Mouse (Mus musculus) fat pad, adult 2 months (tissue): Measurements from ENCODE around the gene Knstrn.
A peak's percentile ranks its signal among the peaks of the same experiment; 100 is the strongest.

Source experiments
- DNase-seq: peaks from one replicate; pipeline ENCODE4 v3.0.0-alpha.2; 2011; ENCODE audit warnings: low read depth, low spot score; ENCODE audit errors: extremely low read depth

Gene Knstrn

DNA sequence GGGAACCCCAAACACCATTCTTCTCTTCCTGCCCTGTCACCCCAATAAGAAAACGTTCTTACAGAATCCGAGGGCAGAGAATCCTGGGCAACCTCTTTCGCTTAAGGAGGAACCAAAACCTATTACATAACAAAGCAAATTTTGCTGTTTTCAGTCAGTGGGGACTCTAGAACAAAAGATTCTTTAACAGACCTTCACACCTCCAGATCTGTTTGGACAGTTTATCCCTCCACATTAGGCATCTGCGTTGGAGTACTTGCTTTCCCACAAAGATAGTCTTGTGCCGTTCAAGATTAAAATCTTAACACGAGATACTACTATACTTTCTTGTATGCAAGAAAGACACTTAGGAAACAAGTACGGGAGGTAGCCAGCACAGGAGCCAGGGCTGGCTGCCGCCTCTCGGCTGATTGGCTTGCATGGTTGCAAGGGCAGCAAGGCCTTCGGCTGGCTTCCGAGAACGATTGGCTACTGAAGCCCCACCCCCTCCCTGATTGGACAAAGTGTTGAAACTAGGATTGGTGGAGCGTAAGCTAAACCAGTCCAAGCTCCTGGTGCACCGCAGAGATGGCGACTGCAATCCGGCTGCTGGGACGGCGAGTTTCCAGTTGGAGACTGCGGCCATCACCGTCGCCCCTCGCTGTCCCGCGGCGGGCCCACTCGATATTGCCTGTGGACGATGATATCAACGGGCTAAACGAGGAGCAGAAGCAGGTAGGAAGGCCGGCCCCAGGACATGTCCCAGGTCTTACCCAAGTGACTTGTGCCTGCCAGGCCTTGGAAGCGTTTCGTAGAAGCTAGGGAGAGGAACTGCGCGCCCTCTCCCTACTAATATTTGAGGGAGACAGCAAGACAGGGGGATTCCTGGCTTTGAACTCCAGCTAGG is 47.9 kb downstream of the Knstrn start, which contains the start of gene Ivd:
Gene Ivd (plus strand): TSS at position 501 of the 886 bp plus-strand sequence.
- peak; percentile 88 for DNase-seq

GRCm38 (mm10) chr2:118862340-118862675 is 48.5 kb downstream of the Knstrn start:
- no peak for DNase-seq

- no peak for DNase-seq
Observed at GRCm38 (mm10) chr2:118870601-118871000, 56.8 kb downstream of the Knstrn start.

DNA sequence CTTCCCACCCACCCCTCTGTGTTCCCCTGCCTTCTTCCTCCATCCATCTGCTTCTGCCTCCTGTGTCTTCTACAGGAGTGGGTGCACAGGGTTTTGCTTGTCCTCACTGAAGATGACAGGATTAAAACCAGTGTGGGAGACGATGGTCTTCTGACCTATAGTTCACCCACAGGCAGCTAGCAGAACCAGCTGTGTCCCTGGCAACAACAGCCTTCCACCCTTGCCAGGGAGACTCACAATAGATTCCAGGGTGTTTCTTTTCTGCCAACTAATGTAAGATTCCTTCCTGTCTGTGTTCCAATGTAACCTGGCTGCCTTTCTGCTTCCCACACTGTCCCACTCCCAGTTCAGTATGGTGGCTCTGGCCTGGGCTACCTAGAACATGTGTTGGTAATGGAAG is 57.2 kb downstream of the Knstrn start:
- DNase-seq, result peak; percentile 25

- peak; percentile 92 for DNase-seq
Observed at GRCm38 (mm10) chr2:118873018-118873417, 59.2 kb downstream of the Knstrn start.

- peak; percentile 47 for DNase-seq
Observed at GRCm38 (mm10) chr2:118873890-118874430, 60.2 kb downstream of the Knstrn start.

- no peak for DNase-seq
Observed at GRCm38 (mm10) chr2:118875316-118875715, 61.5 kb downstream of the Knstrn start.

GRCm38 (mm10) chr2:118876453-118876852 is 62.6 kb downstream of the Knstrn start:
- no peak for DNase-seq

DNA sequence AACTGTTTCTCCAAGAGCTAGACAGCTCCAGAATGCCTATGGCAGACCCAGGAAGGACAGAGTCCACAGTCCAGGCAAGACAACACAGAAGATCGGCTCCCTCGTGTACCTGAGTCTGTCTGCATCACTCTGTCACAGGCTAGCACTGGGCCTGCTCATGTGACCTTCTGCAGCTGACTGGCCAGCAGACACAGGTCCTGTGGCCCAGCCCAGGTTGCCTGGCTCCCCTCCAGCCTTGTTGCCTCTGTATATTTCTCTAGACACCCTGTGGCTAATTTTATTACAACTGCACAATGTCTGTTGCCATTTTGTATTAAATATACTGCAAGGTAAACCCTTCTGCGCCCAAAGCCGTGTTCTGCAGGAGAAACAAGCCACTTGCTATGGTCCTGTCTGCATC is 67.2 kb downstream of the Knstrn start:
- no peak for DNase-seq

GRCm38 (mm10) chr2:118881956-118882355 is 68.2 kb downstream of the Knstrn start:
- no peak for DNase-seq

- DNase-seq, result peak; percentile 45
Observed at GRCm38 (mm10) chr2:118882840-118883679, 69.3 kb downstream of the Knstrn start.

GRCm38 (mm10) chr2:118887440-118887839 is 73.6 kb downstream of the Knstrn start:
- no peak for DNase-seq

DNA sequence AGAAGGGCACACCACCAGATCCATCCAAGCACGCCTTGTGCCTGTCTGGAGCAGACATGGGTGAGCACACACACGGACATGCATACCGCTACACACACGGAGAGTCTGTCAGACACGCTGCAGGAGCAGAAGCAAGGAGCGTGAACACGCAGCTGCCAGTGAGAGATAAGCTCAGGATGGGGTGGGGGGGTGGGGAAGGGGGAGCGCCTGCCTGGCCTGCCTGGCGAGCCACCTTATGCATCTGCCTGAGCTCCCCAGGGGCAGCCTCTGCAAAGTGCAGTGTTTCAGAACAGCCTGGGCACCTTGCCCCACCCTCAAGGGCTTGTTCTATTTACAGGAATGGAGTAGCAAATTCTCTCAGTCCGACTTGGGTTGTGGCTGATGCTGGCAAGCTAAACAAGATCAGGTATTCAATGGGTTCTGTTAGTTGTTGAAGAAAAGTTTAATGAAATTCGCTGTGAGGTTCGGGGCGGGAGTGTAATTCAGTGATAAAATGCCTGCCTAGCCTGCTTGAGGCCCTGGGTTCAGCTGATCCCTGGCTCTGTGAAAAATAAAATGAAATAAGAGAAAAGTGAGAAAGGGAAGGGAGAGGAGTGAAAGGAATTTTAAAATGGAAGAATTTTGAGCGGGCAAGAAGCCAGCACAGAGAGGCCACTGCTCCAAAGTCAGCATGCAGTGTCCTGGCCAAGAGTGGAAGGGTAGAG is 74.2 kb downstream of the Knstrn start:
- DNase-seq, result no peak

DNA sequence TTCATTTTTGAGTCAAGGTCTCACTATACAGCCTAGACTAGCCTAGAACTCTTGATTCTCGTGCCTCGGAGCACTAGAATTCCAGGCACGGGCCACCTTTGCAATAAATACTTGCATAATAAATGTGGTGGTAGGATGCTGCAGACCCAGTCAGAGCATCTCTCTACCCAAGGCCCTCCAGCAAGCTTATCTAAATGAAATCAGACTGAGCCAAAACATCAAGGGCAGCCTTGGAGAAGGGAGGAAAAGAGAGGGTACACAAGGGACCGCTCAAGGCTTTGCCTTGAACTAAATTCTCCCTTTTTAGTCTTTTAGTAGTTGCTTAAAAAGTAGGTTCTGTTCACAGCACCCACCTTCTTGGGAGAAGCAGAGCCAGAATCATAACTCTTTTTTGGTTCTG is 77.4 kb downstream of the Knstrn start:
- no peak for DNase-seq

- DNase-seq, result no peak
Observed at GRCm38 (mm10) chr2:118895990-118896913, 82.4 kb downstream of the Knstrn start.

- no peak for DNase-seq
Observed at GRCm38 (mm10) chr2:118896914-118897291, 83.1 kb downstream of the Knstrn start.

DNA sequence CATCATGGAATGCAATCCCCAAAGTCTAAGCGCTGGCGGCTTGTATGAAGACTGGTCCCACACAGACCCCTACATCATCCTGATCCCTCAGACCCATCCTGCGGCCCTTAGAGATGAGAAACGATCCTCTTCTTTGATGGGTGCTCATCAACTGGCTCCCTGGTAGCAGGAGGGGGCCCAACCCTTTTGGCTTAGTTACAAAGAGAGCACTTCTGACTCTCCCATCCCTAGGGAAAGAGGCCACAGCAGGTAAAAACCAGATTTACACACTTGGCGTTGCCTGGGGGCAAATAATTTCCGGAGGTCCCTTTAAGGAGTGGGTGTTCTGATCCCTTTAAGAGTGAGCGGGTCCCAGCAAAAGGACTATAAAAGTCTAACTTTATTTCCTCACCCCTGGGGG is 83.6 kb downstream of the Knstrn start:
- no peak for DNase-seq

- no peak for DNase-seq
Observed at GRCm38 (mm10) chr2:118897808-118898207, 84.0 kb downstream of the Knstrn start.

DNA sequence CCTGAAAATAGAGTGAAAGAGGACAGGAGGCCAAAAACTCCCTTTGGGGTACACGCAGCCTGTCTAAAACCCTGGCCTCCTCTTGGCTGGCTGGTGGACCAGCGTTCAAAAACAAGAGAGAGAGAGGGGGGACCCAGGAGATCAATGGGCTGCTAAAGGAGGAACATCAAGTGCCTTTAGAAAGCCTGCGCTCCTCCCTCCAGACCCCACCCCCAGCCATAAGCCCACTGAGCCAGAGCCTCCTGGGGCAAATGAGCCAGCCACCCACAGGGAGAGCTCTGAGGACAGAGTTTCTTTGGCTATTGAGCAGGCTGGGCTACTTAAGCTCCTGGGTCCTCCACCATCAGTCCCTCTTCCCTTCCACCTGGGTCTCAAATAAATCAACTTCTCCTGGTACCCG is 85.0 kb downstream of the Knstrn start:
- no peak for DNase-seq

DNA sequence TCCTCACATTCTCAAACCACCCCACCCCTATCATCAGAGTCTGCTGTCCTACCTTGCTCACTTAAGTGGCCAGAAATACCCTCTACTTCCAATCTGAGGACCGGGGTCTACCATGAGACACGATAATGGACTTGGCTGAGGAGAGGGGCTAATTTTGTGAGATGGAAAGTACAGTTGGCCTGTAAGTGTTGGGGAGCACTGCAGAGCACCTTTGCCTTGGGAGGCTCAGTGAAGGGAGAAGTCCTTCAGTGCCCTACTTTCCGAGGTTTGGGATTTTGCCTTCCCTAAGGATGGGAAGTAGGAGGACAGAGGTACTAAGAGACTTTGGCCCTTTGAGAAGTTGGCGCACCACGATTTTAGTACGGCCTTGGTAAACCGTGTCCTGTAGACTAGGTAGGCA is 85.5 kb downstream of the Knstrn start:
- DNase-seq, result no peak
